Mouse (Mus musculus): ENCODE data around the gene Gstt3. TPM values are rescaled to one million over a fixed set of nuclear protein-coding genes. Genes with fewer than 3 reads are reported as not detected.
A peak's percentile ranks its signal among the peaks of the same experiment; 100 is the strongest.
"Not testable (repeated sequence)": the region's sequence is repeated elsewhere in the genome, so short reads cannot be mapped to it uniquely, and the experiment has no call there.

Gstt3 gene
- polyA plus RNA-seq, 1 experiment = 41.9 TPM

DNA sequence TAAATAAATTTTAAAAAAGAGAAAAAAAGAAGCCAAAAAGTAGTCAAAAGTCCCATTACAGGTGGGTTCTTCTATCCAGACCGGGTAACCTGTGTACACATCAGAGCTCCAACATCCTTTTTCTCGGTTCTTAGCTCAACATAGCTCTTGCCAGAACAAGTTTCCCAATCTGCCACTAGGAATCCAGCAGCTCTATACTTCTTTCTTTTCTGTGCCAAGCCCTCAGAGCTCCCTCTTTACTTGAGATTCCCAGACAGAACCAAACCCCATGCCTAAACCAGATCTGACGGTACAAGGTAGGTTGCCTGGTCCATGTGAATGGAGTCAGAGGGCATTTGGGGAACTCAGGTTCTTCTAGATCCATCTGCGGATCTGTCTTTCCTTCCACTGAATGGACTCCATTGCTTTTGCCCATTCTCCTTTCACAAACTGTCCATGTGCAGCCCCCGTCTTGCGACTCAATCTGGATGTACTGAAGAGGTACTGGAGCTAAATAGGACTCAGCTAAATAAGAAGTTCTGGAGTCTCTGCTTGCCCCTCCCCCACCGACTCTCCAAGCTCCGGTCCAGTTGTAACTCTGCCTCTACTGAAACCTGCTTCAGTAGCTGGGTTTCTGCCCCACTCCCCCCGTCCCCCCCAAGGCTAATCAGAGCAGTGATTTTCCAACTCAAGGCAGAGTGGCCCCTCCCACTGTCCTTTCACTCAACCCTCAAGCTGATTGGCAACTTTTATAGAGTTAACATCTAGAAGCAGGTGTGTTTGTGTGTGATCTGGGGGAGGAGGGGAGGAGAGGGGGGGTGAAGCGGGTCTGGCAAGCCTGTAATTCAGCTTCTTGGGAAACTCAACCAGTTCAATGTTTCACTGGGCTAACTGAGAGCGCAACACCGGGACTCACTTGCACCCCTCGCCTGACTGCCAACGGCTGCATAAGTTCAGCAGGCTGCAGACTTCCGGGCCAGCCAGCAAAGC lies 1.7 kb downstream of the Gstt3 start:
- no peaks in the 10 kb centered on the region for H3K27me3 ChIP-seq (ENCODE audit: control insufficient read depth, insufficient read depth, low read length)
- H3K4me3 ChIP-seq (ENCODE audit: control insufficient read depth, low read depth, low read length) = peak overlapping the region; percentile 90
- peaks cover 21% of the 10 kb centered on the region for H3K4me1 ChIP-seq (ENCODE audit: control insufficient read depth, insufficient read depth, low read length)
- TF ChIP-seq POLR2A (IDR thresholded peaks at IDR 0.05; ENCODE audit: control insufficient read depth, low read depth, low read length) (no peak), CTCF (IDR thresholded peaks at IDR 0.05; ENCODE audit: control insufficient read depth, insufficient read depth, insufficient replicate concordance, low read depth, low read length) (no peak)
- H3K27ac ChIP-seq (ENCODE audit: control insufficient read depth, insufficient read depth, low read depth, low read length) = no peak overlapping the region
- H3K36me3 ChIP-seq (ENCODE audit: control insufficient read depth, insufficient read depth, low read length) = no peaks in the 10 kb centered on the region

DNA sequence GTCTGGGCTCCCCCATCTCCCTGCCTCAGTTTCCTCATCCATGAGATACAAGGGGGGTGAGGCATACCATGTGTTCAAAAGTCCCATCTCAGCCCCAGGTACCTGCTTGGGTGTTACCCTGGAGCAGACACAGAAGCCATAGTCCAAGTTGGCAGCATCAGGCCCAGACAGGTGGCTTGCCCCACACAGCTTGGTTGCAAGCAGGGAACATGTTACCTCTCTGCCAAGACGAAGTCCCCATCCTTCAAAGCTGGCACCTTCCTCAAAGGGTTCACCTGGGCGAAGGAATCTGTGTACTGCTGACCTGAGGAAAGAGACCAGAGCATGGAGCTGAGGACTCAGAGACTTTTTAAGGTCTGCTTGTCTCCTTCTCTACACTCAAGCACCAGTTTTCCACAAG lies 3.3 kb downstream of the Gstt3 start:
- Histone ChIP-seq H3K4me3 (ENCODE audit: control insufficient read depth, low read depth, low read length) (no peak overlapping the region), H3K36me3 (ENCODE audit: control insufficient read depth, insufficient read depth, low read length) (no peaks in the 10 kb centered on the region), H3K4me1 (ENCODE audit: control insufficient read depth, insufficient read depth, low read length) (peaks cover 21% of the 10 kb centered on the region), H3K27me3 (ENCODE audit: control insufficient read depth, insufficient read depth, low read length) (no peaks in the 10 kb centered on the region), H3K27ac (ENCODE audit: control insufficient read depth, insufficient read depth, low read depth, low read length) (no peak overlapping the region)
- no peak for TF ChIP-seq CTCF (IDR thresholded peaks at IDR 0.05; ENCODE audit: control insufficient read depth, insufficient read depth, insufficient replicate concordance, low read depth, low read length)
- TF ChIP-seq POLR2A (IDR thresholded peaks at IDR 0.05; ENCODE audit: control insufficient read depth, low read depth, low read length) = no peak

DNA sequence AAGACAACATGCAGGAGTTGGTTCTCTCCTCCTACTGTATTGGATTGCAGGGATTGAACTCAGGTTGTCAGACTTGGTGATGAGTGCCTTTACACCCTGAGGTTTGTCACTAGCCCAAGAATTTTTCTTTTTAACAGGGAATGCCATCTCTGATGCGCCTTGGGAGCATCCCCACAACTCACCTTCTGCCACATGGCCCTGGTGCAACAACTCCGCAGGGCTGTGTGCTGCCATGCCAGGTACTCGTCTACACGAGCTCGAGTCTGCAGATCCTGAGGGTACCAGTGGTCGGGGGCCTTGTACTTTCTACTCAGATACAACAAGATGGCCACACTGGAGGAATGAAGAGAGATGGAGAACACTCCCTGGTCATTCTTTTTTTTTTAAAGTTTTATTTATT lies 4.7 kb downstream of the Gstt3 start:
- Histone ChIP-seq H3K27me3 (ENCODE audit: control insufficient read depth, insufficient read depth, low read length) (no peaks in the 10 kb centered on the region), H3K27ac (ENCODE audit: control insufficient read depth, insufficient read depth, low read depth, low read length) (no peak overlapping the region), H3K4me1 (ENCODE audit: control insufficient read depth, insufficient read depth, low read length) (peaks cover 21% of the 10 kb centered on the region), H3K4me3 (ENCODE audit: control insufficient read depth, low read depth, low read length) (no peak overlapping the region), H3K36me3 (ENCODE audit: control insufficient read depth, insufficient read depth, low read length) (no peaks in the 10 kb centered on the region; the same call in 1 of the 2 replicates)
- TF ChIP-seq POLR2A (IDR thresholded peaks at IDR 0.05; ENCODE audit: control insufficient read depth, low read depth, low read length) (no peak), CTCF (IDR thresholded peaks at IDR 0.05; ENCODE audit: control insufficient read depth, insufficient read depth, insufficient replicate concordance, low read depth, low read length) (no peak)

DNA sequence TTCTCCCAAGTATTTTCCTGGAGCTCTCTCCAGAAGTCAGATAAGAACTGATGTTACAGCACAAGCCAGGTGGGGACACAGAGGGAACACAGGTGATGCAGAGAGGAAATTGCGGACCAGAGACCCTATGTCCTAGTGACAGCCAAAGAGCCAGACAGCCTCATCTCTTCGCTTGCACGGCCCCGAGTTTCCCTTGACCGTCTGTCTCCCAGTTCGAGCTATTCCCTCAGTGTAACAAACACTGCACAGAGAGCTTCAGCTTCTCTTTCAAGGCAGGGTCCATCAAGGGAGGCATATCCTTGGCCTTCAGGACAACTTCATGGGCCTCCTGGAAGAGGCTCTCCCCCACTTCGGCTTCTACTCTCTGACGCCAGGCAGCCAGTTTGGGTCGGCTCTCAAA lies 6.6 kb downstream of the Gstt3 start:
- Histone ChIP-seq H3K4me3 (ENCODE audit: control insufficient read depth, low read depth, low read length) (no peak overlapping the region), H3K27ac (ENCODE audit: control insufficient read depth, insufficient read depth, low read depth, low read length) (no peak overlapping the region), H3K4me1 (ENCODE audit: control insufficient read depth, insufficient read depth, low read length) (peaks cover 7% of the 10 kb centered on the region), H3K36me3 (ENCODE audit: control insufficient read depth, insufficient read depth, low read length) (no peaks in the 10 kb centered on the region; the same call in 1 of the 2 replicates), H3K27me3 (ENCODE audit: control insufficient read depth, insufficient read depth, low read length) (no peaks in the 10 kb centered on the region)
- TF ChIP-seq CTCF (IDR thresholded peaks at IDR 0.05; ENCODE audit: control insufficient read depth, insufficient read depth, insufficient replicate concordance, low read depth, low read length) (no peak), POLR2A (IDR thresholded peaks at IDR 0.05; ENCODE audit: control insufficient read depth, low read depth, low read length) (no peak)

DNA sequence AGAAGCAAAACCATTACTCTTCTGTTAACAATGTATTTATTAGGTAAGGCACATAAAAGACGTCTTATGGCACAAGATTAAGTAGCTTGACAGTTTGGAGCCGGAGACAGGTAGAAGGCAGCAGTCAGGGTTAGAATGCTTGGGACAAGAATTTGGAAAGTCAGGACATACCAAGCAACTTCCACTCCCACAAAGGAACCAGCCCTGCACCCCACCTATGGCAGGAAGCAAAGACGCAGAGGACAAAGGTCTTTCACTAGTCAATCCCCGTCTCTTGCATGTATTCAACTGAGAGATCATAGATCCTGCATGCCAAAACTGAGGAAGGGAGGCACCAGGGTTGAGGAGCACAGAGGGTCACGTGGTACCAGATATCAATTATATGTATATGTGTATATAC lies 7.1 kb downstream of the Gstt3 start:
- H3K36me3 ChIP-seq (ENCODE audit: control insufficient read depth, insufficient read depth, low read length) = no peaks in the 10 kb centered on the region; the same call in 1 of the 2 replicates
- 0 out of 2 replicates have a peak overlapping the region, but pooled peaks have one; percentile 80 for H3K27ac ChIP-seq (ENCODE audit: control insufficient read depth, insufficient read depth, low read depth, low read length)
- no peak for TF ChIP-seq CTCF (IDR thresholded peaks at IDR 0.05; ENCODE audit: control insufficient read depth, insufficient read depth, insufficient replicate concordance, low read depth, low read length)
- TF ChIP-seq POLR2A (IDR thresholded peaks at IDR 0.05; ENCODE audit: control insufficient read depth, low read depth, low read length) = no peak
- H3K27me3 ChIP-seq (ENCODE audit: control insufficient read depth, insufficient read depth, low read length) = no peaks in the 10 kb centered on the region
- no peak overlapping the region for H3K4me3 ChIP-seq (ENCODE audit: control insufficient read depth, low read depth, low read length)
- H3K4me1 ChIP-seq (ENCODE audit: control insufficient read depth, insufficient read depth, low read length) = peaks cover 4% of the 10 kb centered on the region

DNA sequence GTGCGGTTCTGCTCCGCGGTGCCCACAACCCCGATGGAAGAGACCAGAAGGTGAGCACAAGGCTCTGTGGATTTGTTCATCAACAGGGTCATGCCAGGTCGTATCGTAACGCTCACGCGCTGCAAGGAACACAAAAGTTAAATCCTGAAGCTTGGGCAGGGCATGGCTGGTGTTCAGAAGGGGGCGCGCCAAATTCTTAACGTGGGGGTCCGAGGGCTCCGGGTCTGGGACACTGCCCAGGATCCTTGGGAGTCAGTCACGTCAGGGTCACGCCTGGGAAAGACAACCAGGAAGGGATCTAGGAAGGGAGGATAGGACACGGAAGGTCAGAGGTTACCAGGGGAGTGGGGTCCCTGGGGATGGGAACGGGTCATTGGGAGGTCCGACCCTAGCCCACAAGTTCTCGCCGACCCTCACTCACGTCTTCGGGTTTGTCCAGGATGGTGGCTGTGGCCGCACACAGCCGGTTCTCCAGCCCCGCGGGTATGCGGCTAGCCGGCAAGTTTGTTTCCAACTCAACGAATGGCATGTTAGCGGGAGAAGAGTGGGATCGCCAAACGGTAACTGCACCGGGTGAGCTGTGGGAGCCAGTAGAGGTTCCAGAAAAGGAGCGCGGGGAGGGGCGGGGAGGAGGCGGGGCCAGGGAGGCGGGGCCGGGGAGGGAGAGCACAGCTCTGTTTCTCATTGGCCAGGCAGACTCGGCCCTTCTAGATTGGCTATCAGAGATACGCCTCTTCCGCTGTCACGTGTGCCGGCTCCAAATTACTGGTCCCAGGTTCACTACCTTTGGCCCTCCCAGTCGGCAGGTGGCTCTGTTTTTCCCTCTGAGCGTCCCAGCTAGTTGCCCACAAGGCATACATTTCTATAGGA lies 8.2 kb downstream of the Gstt3 start, which contains the start of gene Ddt:
Gene Ddt, minus strand, starts transcription at position 620 of the 870 bp plus-strand sequence.
- TF ChIP-seq CTCF (IDR thresholded peaks at IDR 0.05; ENCODE audit: control insufficient read depth, insufficient read depth, insufficient replicate concordance, low read depth, low read length) = 0 out of 2 replicates have a peak, but pooled peaks have one; percentile 7
- TF ChIP-seq POLR2A (IDR thresholded peaks at IDR 0.05; ENCODE audit: control insufficient read depth, low read depth, low read length) = peak; percentile 92
- peaks cover 4% of the 10 kb centered on the region for H3K4me1 ChIP-seq (ENCODE audit: control insufficient read depth, insufficient read depth, low read length)
- H3K27ac ChIP-seq (ENCODE audit: control insufficient read depth, insufficient read depth, low read depth, low read length) = peak within 1 kb of the TSS; percentile 90
- H3K36me3 ChIP-seq (ENCODE audit: control insufficient read depth, insufficient read depth, low read length) = no peaks in the 10 kb centered on the region; the same call in 1 of the 2 replicates
- peak within 1 kb of the TSS; percentile 88 for H3K4me3 ChIP-seq (ENCODE audit: control insufficient read depth, low read depth, low read length)
- no peaks in the 10 kb centered on the region for H3K27me3 ChIP-seq (ENCODE audit: control insufficient read depth, insufficient read depth, low read length)

DNA sequence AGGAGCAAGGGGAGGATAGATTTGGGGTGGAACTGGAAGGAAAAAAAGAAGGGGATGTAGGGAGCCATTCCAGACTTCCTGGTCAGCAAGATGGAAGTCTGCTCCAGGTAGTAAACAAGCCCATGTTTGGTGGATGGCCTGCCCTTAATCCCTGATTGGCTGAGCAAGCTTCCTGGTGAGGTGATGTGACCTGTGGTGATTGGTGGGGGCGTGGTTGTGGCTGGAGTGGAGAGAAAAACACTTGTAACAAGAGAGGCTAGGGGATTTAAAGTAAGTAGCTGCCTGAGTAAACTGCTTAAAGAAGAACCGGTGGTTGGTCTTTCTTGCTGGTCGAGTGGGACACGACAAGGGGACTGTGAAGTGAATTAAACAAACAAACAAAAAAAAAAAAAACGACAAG lies 13.5 kb downstream of the Gstt3 start:
- H3K27ac ChIP-seq (ENCODE audit: control insufficient read depth, insufficient read depth, low read depth, low read length) = not testable (repeated sequence)

More for the DNA sequence above, 13.5 kb downstream of the Gstt3 start:
- not testable (repeated sequence) for H3K4me1 ChIP-seq (ENCODE audit: control insufficient read depth, insufficient read depth, low read length); H3K36me3 ChIP-seq (ENCODE audit: control insufficient read depth, insufficient read depth, low read length); H3K4me3 ChIP-seq (ENCODE audit: control insufficient read depth, low read depth, low read length); H3K27me3 ChIP-seq (ENCODE audit: control insufficient read depth, insufficient read depth, low read length)
